Mouse (Mus musculus): Measurements from ENCODE around the gene Jak1. TPM values are rescaled to one million over a fixed set of nuclear protein-coding genes. Genes with fewer than 3 reads are reported as not detected.

Jak1 gene
- polyA plus RNA-seq, 1 experiment, result 109 TPM

GRCm38 (mm10) chr4:101176123-101176522 is 89.0 kb downstream of the Jak1 start:
- peak overlapping the region; percentile 80 for H3K27ac ChIP-seq (ENCODE audit: control insufficient read depth, insufficient read depth, low read length)
- 79% methylated on average over 6 of the region's 6 CpGs for WGBS
- H3K4me1 ChIP-seq (replicated peaks; ENCODE audit: control insufficient read depth, insufficient read depth, low read length), result peaks cover 38% of the 10 kb centered on the region
- no peak for DNase-seq
- no peak overlapping the region for H3K4me3 ChIP-seq (ENCODE audit: control insufficient read depth, insufficient read depth, low read length)
- TF ChIP-seq POLR2A (IDR thresholded peaks at IDR 0.05; ENCODE audit: control insufficient read depth, extremely low read depth, insufficient read depth, low read length, poor library complexity) (no peak), CTCF (IDR thresholded peaks at IDR 0.05; ENCODE audit: borderline replicate concordance, control insufficient read depth, extremely low read depth, insufficient read depth, low read length, poor library complexity) (no peak)
- no peaks in the 10 kb centered on the region for H3K27me3 ChIP-seq (ENCODE audit: control insufficient read depth, insufficient read depth, low read length)
- peaks cover 85% of the 10 kb centered on the region for H3K36me3 ChIP-seq (ENCODE audit: control insufficient read depth, insufficient read depth, low read length)

GRCm38 (mm10) chr4:101174916-101175625 is 90.0 kb downstream of the Jak1 start:
- 53% methylated on average over 10 of the region's 10 CpGs for WGBS
- Histone ChIP-seq H3K27me3 (ENCODE audit: control insufficient read depth, insufficient read depth, low read length) (no peaks in the 10 kb centered on the region), H3K27ac (ENCODE audit: control insufficient read depth, insufficient read depth, low read length) (peak overlapping the region; percentile 63), H3K4me3 (ENCODE audit: control insufficient read depth, insufficient read depth, low read length) (no peak overlapping the region), H3K4me1 (replicated peaks; ENCODE audit: control insufficient read depth, insufficient read depth, low read length) (peaks cover 43% of the 10 kb centered on the region), H3K36me3 (ENCODE audit: control insufficient read depth, insufficient read depth, low read length) (peaks cover 87% of the 10 kb centered on the region)
- TF ChIP-seq POLR2A (IDR thresholded peaks at IDR 0.05; ENCODE audit: control insufficient read depth, extremely low read depth, insufficient read depth, low read length, poor library complexity) (no peak), CTCF (IDR thresholded peaks at IDR 0.05; ENCODE audit: borderline replicate concordance, control insufficient read depth, extremely low read depth, insufficient read depth, low read length, poor library complexity) (no peak)
- no peak for DNase-seq

GRCm38 (mm10) chr4:101172738-101173137 is 92.3 kb downstream of the Jak1 start:
- H3K36me3 ChIP-seq (ENCODE audit: control insufficient read depth, insufficient read depth, low read length), result peaks cover 73% of the 10 kb centered on the region

GRCm38 (mm10) chr4:101168189-101168778 is 96.8 kb downstream of the Jak1 start:
- no peaks in the 10 kb centered on the region for H3K27me3 ChIP-seq (ENCODE audit: control insufficient read depth, insufficient read depth, low read length)
- no peak for TF ChIP-seq CTCF (IDR thresholded peaks at IDR 0.05; ENCODE audit: borderline replicate concordance, control insufficient read depth, extremely low read depth, insufficient read depth, low read length, poor library complexity)
- no peak for TF ChIP-seq POLR2A (IDR thresholded peaks at IDR 0.05; ENCODE audit: control insufficient read depth, extremely low read depth, insufficient read depth, low read length, poor library complexity)
- H3K4me1 ChIP-seq (replicated peaks; ENCODE audit: control insufficient read depth, insufficient read depth, low read length), result peaks cover 38% of the 10 kb centered on the region
- DNase-seq, result peak; percentile 73
- H3K27ac ChIP-seq (ENCODE audit: control insufficient read depth, insufficient read depth, low read length), result peak overlapping the region; percentile 99
- peaks cover 74% of the 10 kb centered on the region for H3K36me3 ChIP-seq (ENCODE audit: control insufficient read depth, insufficient read depth, low read length)
- H3K4me3 ChIP-seq (ENCODE audit: control insufficient read depth, insufficient read depth, low read length), result no peak overlapping the region
- 30% methylated on average over 6 of the region's 6 CpGs for WGBS

More at GRCm38 (mm10) chr4:101172738-101173137, 92.3 kb downstream of the Jak1 start:
- Histone ChIP-seq H3K4me1 (replicated peaks; ENCODE audit: control insufficient read depth, insufficient read depth, low read length) (peaks cover 55% of the 10 kb centered on the region), H3K4me3 (ENCODE audit: control insufficient read depth, insufficient read depth, low read length) (no peak overlapping the region), H3K27me3 (ENCODE audit: control insufficient read depth, insufficient read depth, low read length) (no peaks in the 10 kb centered on the region), H3K27ac (ENCODE audit: control insufficient read depth, insufficient read depth, low read length) (no peak overlapping the region)
- 52% methylated on average over 2 of the region's 2 CpGs for WGBS
- TF ChIP-seq CTCF (IDR thresholded peaks at IDR 0.05; ENCODE audit: borderline replicate concordance, control insufficient read depth, extremely low read depth, insufficient read depth, low read length, poor library complexity) (no peak), POLR2A (IDR thresholded peaks at IDR 0.05; ENCODE audit: control insufficient read depth, extremely low read depth, insufficient read depth, low read length, poor library complexity) (no peak)
- DNase-seq, result no peak

- no peaks in the 10 kb centered on the region for H3K27me3 ChIP-seq (ENCODE audit: control insufficient read depth, insufficient read depth, low read length)
- 0% methylated on average over 1 of the region's 1 CpGs for WGBS
- peaks cover 35% of the 10 kb centered on the region for H3K4me1 ChIP-seq (replicated peaks; ENCODE audit: control insufficient read depth, insufficient read depth, low read length)
- H3K36me3 ChIP-seq (ENCODE audit: control insufficient read depth, insufficient read depth, low read length), result peaks cover 74% of the 10 kb centered on the region
- peak overlapping the region; percentile 99 for H3K27ac ChIP-seq (ENCODE audit: control insufficient read depth, insufficient read depth, low read length)
- no peak overlapping the region for H3K4me3 ChIP-seq (ENCODE audit: control insufficient read depth, insufficient read depth, low read length)
- TF ChIP-seq POLR2A (IDR thresholded peaks at IDR 0.05; ENCODE audit: control insufficient read depth, extremely low read depth, insufficient read depth, low read length, poor library complexity) (no peak), CTCF (IDR thresholded peaks at IDR 0.05; ENCODE audit: borderline replicate concordance, control insufficient read depth, extremely low read depth, insufficient read depth, low read length, poor library complexity) (no peak)
- peak; percentile 37 for DNase-seq
These were observed 97.3 kb downstream of the Jak1 start for GRCm38 (mm10) chr4:101167777-101168176.

GRCm38 (mm10) chr4:101165776-101166175 is 99.3 kb downstream of the Jak1 start:
- TF ChIP-seq POLR2A (IDR thresholded peaks at IDR 0.05; ENCODE audit: control insufficient read depth, extremely low read depth, insufficient read depth, low read length, poor library complexity), result no peak
- TF ChIP-seq CTCF (IDR thresholded peaks at IDR 0.05; ENCODE audit: borderline replicate concordance, control insufficient read depth, extremely low read depth, insufficient read depth, low read length, poor library complexity), result no peak
- peaks cover 30% of the 10 kb centered on the region for H3K4me1 ChIP-seq (replicated peaks; ENCODE audit: control insufficient read depth, insufficient read depth, low read length)
- no peak overlapping the region for H3K4me3 ChIP-seq (ENCODE audit: control insufficient read depth, insufficient read depth, low read length)
- no peak overlapping the region for H3K27ac ChIP-seq (ENCODE audit: control insufficient read depth, insufficient read depth, low read length)
- DNase-seq, result no peak
- peaks cover 79% of the 10 kb centered on the region for H3K36me3 ChIP-seq (ENCODE audit: control insufficient read depth, insufficient read depth, low read length)
- H3K27me3 ChIP-seq (ENCODE audit: control insufficient read depth, insufficient read depth, low read length), result no peaks in the 10 kb centered on the region
- WGBS, result 96% methylated on average over 4 of the region's 4 CpGs

Data from thymus, adult 2 months (tissue).